Mouse (Mus musculus) lung, adult 2 months (tissue): ENCODE results near the gene Coq4.

ENCODE experiments used
- CTCF ChIP-seq: fragments of 200-500 bp; IDR thresholded peaks from 2 replicates; pipeline ENCODE4 v1.5.1; 2011; ENCODE audit warnings: mild to moderate bottlenecking, low read length, control low read depth; ENCODE audit not compliant: insufficient read depth
- POLR2A ChIP-seq: fragments of 200-500 bp; IDR thresholded peaks from 2 replicates; pipeline ENCODE4 v1.6.1; 2011; ENCODE audit warnings: low read depth, mild to moderate bottlenecking, control low read depth, low read length, borderline replicate concordance; ENCODE audit errors: extremely low read depth

DNA sequence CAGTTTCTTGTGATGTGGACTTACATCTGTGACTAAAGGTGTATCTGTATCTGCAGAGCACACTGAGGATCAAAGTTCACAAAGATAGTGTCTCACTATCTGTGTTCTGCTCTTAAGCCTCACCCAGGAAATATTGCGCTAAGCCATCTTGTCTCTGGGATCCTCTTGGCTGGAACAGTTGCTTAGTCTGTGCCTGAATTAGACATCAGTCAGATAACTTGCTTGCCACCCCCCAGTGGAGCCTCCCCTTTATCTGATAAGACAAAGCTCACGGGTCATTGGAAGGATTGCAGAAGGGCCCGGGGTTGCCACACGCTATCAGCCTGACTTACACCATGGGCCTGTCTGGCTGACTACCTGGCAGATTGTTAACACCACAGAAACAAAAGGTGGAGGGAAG, 14.0 kb upstream of the Coq4 start:
- TF ChIP-seq CTCF (no peak), POLR2A (no peak)
